Mouse (Mus musculus): ENCODE data around the gene Arfgef3.
A peak's percentile ranks its signal among the peaks of the same experiment; 100 is the strongest.

- TF ChIP-seq CTCF (IDR thresholded peaks at IDR 0.05; ENCODE audit: control insufficient read depth, insufficient read depth, insufficient replicate concordance, low read depth, low read length), result peak; percentile 8; the same call in 1 of the 2 replicates
- TF ChIP-seq POLR2A (IDR thresholded peaks at IDR 0.05; ENCODE audit: control insufficient read depth, low read depth, low read length), result no peak
These were observed 141.7 kb downstream of the Arfgef3 start for GRCm38 (mm10) chr10:18602030-18602429.

Data from testis, adult 2 months (tissue).